Mouse (Mus musculus) thymus, postnatal 0 days (tissue): ENCODE measurements at regions not wholly inside any gene's neighbourhood (a gene's known extent, or its start where the extent isn't known, plus 50 kb on each side); places are given as distances from the start of the nearest gene placed in this dataset.

ENCODE experiments used
- DNase-seq: peaks from one replicate; pipeline ENCODE4 v3.0.0-alpha.2; 2015; ENCODE audit warnings: low spot score

DNA sequence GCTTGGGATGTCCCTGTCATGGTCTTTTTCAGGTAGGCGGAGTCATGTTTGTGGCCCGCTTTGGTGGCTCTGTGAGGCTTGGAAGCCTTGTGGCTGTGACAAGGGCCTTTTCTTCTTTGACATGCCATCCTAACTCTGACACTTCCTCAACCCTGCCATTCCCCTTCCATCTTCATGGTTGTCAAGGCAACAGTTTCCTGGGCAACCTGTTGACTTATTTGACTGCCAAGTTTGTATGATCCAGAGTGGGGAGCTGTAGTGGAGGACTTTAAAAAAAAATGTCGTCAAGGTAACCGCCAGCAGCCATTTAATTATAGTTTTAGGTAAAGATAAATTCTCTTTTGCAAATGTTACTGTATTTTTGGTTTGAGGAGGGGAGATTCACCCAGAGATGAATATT is 56.8 kb upstream of the Kcng1 start:
- no peak for DNase-seq

GRCm38 (mm10) chr2:168337611-168338010 is 56.1 kb upstream of the Kcng1 start:
- DNase-seq = no peak

DNA sequence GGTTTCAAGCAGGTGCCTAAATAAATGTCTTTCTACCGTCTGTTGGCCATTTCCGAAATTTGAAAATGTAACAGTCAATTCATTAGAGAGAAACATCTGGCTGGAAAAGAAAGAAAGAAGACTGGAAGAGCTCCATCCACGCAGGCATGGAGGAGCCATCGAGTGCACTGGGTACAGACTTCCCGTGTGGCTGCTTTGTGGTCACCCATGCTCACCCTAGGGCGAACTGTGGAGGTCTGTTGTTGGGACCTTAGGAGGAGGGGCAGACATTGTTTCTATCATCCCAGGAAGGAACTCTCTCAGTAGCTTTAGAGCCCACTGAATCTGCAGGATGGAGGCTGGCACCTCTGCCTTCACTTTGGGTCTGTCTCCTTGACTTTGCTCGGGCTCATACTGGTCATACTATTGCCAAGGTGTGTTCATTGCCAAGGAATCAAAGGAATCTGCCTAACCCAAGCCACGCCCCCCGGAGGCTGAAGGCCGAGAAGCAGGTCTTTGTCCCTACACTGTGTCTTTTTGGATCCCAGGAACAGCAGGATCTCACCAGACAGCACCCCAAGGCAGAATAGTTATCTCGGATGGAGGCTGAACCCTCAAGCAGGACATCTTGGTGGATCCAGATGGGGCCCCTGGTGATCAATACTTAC is 54.3 kb upstream of the Kcng1 start:
- DNase-seq = no peak

DNA sequence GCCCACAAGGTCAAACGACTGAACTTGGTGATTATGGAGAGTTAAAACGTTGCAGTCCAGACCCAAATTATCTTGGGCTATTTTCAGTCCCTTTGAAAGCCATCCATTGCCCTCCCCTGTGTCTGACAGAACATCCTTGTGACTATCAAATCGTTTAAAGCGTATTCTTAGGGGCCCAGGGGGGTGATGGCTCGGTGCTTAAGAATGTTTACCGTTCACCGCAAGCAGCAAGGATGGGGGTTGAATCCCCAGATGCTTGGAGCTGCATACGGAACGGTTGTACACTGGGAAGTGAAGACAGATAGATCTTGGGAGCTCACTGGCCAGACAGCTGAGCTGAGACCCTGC is 52.7 kb upstream of the Kcng1 start:
- no peak for DNase-seq

- no peak for DNase-seq
These were observed 52.2 kb upstream of the Kcng1 start for GRCm38 (mm10) chr2:168333552-168334240.

GRCm38 (mm10) chr2:168332972-168333371 is 51.4 kb upstream of the Kcng1 start:
- DNase-seq = no peak
